Mouse (Mus musculus) cerebellum, adult (tissue): ENCODE measurements around the gene Ahnak.
"Not testable (repeated sequence)": the region's sequence is repeated elsewhere in the genome, so short reads cannot be mapped to it uniquely, and the experiment has no call there.

ENCODE experiments used
- ATAC-seq: cut with Nextera tagmentation; 2 replicates; pipeline ENCODE4 v1.9.2; 2017; ENCODE audit warnings: mild to moderate bottlenecking, moderate library complexity, mixed read lengths; ENCODE audit not compliant: insufficient number of reproducible peaks, low FRiP score, low TSS enrichment

Ahnak gene

DNA sequence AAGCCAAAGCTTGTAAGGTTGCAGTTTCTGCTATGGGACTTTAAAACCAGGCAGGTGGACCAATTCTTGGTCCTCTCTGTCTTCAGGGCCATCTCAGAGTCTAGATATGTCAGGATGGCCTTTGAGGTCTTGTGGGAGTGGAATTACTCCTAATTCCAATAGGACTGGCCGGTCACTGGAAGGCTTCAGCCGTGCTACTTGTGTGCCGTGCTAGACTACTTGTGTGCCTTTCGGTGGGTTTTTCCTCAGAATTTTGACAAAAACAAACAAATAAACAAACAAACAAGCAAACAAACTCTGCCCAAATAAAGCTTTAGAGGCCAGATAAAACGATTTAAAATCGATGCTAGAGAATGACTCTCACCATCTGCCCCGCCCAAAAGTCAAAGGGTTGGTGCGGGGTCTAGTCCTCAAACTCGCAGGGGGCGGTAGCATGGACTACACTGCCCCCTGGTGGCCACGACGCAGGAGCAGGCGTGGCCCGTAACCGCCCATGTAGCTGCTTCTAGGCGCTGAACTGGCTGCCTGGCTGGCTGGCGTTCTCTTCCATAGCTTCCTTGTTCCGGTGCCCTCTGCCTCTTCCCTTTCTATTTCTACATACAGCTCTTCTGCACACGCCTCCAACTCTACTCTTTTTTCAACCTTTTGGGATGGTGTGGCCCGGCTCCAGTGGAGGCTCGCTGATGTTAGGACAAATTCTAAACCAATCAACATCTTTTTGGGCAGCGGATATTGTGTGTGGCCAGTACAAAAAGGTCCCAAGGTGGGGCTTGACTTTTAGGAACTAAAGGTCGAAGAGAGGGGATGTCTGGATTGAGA is 93.3 kb downstream of the Ahnak start:
- ATAC-seq, result peak; percentile 72; the same call in 1 of the 2 replicates

DNA sequence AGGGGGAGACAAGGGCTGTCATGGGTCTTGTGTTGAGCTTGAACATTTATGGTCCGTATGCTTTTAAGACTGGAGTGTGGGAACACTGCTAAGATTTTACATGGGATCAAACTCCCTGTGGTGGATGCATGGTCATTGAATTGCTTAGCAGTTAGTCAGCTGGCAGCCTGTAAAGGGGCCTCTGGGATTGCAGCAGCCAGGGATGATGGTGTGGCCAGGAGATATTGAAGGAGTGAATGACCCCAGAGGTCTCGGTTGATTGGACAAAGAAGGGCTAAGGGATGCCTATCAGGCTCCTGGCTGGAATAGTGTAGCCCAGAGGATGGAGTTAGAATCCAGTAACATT is 93.9 kb downstream of the Ahnak start:
- ATAC-seq, result no peak

- not testable (repeated sequence) for ATAC-seq
Measured at GRCm38 (mm10) chr19:9083892-9084291, 94.8 kb downstream of the Ahnak start.

DNA sequence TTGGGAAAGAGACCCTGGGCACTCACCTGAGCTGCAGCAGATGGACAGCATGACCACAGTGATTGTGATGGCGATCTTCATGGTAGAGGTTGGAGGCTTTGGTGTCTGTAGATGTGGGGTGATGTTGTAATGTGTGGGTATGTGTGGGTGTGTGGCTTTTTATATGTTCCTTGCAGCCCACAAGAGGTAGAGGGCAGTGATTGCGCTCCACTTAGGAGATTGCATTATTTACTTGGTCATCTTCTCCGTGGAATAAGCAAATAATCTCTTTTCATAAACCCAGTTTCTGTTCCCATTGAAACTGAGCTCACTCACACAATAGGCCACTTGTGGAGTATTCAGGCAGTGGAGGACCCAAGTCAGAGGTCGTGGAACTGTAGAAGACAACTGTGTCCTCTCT is 98.7 kb downstream of the Ahnak start, which contains the start of gene Scgb1a1:
Gene Scgb1a1 (minus strand): TSS at position 138 of the 400 bp plus-strand sequence.
- no peak for ATAC-seq

DNA sequence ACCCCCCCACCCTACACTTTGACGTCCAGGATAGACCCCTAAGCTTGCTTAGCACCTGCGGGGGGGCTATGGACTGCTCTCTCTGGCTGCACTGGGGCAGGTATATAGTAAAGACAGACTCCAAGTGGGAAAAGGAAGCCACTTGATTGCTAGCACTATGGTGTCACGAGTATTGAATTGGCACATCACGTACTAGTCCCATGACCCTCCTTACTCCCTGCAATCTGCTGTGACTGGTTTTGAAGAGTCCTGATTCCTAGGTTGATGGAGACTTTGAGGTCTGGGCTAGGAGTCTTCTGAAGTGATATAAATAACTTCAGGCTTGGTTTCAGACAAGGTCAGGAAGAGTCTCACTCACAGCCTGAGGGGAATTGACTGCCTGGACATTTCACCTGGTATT is 101.1 kb downstream of the Ahnak start:
- no peak for ATAC-seq

- ATAC-seq, result no peak
Measured at GRCm38 (mm10) chr19:9090709-9091108, 101.6 kb downstream of the Ahnak start.

- ATAC-seq, result no peak
Measured at GRCm38 (mm10) chr19:9095111-9095510, 106.0 kb downstream of the Ahnak start.

GRCm38 (mm10) chr19:9097441-9097840 is 108.4 kb downstream of the Ahnak start:
- no peak for ATAC-seq

DNA sequence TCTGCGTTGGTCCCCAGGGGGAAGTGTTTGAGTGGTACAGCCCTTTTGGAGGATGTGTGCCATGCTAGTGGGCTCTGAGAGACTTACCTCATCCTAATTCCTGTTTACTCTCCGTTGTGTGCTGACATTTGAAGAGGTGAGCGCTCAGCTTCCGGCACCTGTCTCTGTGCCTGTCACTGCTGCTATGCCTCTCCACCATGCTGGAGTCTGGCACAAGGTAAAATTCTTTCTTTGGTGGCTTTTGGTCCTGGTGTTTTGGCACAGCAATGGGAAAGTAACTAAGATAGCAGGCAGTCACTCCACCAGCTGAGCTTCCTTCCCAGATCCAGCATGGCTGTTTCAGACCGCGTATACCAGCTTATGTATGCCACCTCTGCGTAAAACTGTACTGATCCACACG is 110.7 kb downstream of the Ahnak start:
- ATAC-seq, result no peak

DNA sequence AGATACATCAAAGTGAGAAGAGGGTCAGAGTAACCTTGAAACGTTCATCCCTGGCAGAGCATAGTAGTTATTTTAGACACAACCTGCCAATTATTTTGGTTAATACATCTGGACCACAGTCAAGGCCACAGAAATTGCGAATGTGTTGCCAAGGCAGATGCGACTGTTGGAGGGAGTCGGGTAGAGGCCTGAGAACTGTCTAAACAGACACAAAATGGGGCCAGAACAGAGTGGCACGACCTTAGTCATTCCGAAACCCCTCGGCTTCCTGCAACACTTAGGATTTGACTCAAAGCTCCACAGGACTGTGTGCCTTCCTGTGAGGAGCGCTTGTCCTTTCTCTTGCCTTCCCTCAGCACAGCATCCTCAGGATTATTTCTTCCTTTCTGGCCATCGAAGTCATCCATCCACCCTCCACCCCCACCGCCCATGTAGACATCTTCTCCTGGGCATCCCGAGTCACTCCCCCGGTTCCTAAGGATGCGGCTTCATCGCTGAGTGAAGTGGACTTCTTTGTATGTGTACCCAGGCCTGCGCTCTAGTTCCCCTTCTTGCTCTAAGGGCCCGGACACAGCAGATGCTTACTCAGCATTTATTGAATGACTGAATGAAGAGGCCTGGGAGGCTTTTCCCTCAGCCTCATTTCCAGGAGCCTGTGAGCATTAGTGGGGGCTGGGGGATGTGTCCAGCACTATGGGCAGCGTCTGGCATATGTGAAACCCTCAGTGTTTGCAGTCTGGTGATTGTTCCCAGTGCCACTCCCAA is 111.4 kb downstream of the Ahnak start:
- no peak for ATAC-seq

- ATAC-seq, result no peak
Measured at GRCm38 (mm10) chr19:9101062-9101457, 112.0 kb downstream of the Ahnak start.

- no peak for ATAC-seq
Measured at GRCm38 (mm10) chr19:9103986-9104385, 114.9 kb downstream of the Ahnak start.

GRCm38 (mm10) chr19:9105101-9105685 is 116.1 kb downstream of the Ahnak start:
- ATAC-seq, result no peak

GRCm38 (mm10) chr19:9106096-9106495 is 117.0 kb downstream of the Ahnak start:
- no peak for ATAC-seq

- no peak for ATAC-seq
Measured at GRCm38 (mm10) chr19:9106751-9107378, 117.8 kb downstream of the Ahnak start.

GRCm38 (mm10) chr19:9107379-9107755 is 118.3 kb downstream of the Ahnak start:
- no peak for ATAC-seq

- no peak for ATAC-seq
Measured at GRCm38 (mm10) chr19:9108536-9108935, 119.5 kb downstream of the Ahnak start.

- ATAC-seq, result 0 out of 2 replicates have a peak, but pooled peaks have one; percentile 29
Measured at GRCm38 (mm10) chr19:9110182-9110869, 121.2 kb downstream of the Ahnak start.

DNA sequence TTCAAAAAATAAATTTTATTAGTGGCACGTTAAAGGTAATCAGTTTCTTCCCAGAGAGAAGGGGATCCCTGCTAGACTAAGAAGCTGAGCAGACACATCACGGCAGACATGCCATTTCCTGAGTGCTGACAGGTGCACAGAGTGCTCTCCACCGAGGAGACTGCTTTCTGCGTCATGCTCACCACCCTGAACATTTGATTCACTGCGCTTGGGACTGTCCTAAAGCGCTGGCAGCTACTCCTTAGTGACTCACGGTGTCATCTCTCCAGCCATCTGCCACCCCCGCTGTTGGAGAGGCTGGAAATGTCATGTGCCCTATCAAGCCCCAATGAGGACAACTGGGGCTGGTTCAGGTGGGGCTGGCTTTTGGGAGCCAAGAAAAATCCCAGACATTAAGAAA is 123.0 kb downstream of the Ahnak start:
- peak; percentile 95 for ATAC-seq

DNA sequence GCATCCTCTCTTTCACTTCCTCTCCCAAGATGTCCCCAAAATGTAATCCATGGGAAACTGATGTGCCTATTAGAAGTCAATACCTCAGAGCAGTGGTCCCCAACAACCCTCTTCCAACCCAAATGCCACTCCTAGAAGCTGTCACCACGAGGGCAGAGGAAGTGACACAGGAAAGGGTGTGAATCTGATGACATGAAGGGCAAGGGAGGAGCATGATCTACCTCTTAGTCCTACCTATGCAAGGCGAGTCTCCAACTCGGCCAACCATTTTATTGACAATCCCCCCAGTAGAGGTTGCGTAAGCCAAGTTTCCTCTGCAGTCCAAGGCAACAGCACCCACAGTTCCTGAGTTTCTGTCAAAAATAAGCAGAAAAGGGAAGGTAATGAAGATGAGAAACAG is 127.2 kb downstream of the Ahnak start:
- ATAC-seq, result no peak
